Mouse (Mus musculus): ENCODE data around the gene Tmem231. TPM values are rescaled to one million over a fixed set of nuclear protein-coding genes. Genes with fewer than 3 reads are reported as not detected.

Tmem231 gene
- polyA plus RNA-seq, 1 experiment from 2014 or later: 15.3 TPM

DNA sequence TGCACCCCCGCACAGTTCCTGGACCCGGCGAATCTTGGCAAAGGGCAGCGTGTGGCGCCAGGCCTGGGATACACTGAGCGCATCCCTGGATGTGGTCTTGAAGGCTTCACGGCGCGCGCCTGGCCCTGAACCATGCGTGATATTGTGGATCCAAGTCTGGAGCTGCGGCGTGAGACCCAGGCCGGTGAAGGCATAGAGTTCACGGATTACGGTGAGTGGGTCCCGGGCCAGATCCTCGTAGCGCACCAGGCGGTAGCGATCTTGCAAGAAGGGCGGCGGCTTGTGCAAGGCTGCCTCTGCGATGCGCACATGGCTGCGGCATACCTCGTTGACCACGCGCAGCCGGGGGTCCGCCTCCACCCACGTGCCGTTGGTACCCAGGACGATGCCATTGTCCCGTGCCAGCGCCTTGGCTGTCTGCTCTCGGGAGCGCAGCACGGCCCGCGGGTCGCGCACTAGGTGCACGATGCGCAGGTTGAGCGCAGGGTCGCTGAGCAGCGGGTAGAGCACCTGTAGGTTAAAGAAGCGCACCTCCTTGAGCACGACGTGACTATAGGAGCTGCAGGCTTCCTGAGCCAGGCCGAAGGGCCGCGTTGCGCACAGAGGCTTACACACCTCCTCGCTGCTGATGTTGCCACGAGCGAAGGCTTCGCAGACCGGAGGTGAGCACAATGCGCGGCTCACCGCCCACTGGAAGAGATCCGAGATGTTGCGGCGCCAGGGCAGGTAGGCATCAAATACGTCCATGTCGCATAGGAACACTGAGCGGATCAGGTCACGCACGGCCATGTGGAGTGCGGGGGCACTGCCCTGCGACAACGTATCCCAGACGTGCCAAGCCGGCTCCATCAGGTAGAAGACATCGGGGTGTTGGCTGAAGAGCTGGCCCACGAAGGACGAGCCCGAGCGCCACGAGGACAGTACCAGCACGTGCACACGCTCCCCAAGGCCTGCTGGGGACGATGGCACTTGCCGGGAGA lies 43.5 kb downstream of the Tmem231 start:
- no peak overlapping the region for H3K27ac ChIP-seq (ENCODE audit: low read depth, low read length)
- 0 out of 2 replicates have a peak overlapping the region, but pooled peaks have one; percentile 12 for H3K4me3 ChIP-seq (ENCODE audit: low read depth, low read length)
- no peak for ATAC-seq (ENCODE audit: insufficient read depth, low FRiP score, low TSS enrichment)
- no peaks in the 10 kb centered on the region for H3K4me1 ChIP-seq (ENCODE audit: control insufficient read depth, insufficient read depth, low read length)
- H3K4me2 ChIP-seq (ENCODE audit: low read depth): peak overlapping the region; percentile 29
- no peaks in the 10 kb centered on the region for H3K9me3 ChIP-seq (ENCODE audit: control insufficient read depth, low read length)
- WGBS: 10% methylated on average over 86 of the region's 86 CpGs
- H3K27me3 ChIP-seq (ENCODE audit: control insufficient read depth, insufficient read depth, low read length): peaks cover 35% of the 10 kb centered on the region
- DNase-seq (ENCODE audit: low spot score): peak; percentile 17
- H3K9ac ChIP-seq (ENCODE audit: low read length): no peak overlapping the region; the same call in 1 of the 2 replicates
- no peaks in the 10 kb centered on the region for H3K36me3 ChIP-seq (ENCODE audit: control insufficient read depth, insufficient read depth, low read length)

DNA sequence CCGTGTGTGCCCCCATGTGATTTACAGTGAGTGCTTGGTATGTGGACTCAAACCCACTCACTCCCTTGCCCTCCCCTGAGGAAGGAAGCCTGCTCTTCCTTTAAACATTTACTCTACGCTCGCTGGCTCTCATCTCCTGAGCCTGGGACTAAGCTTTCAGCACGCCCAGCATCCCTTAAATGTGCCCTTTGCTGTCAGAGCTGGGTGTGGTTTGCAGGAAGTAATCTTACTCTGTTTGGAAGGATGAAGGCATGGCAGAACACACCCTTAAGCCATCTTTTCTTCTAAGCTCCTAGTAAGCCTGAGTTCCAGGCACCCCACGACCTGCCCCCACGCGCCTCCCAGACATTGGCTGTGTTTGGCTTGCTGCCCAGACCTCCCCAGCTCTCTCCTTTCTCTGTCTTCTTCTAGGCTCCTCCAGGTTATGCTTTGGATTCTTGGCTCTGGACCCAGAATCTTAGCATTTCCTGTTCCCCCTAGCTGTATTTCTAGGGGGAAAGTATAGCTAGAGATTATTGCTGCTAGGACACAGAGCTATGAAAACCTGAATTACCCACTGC lies 45.5 kb downstream of the Tmem231 start:
- Histone ChIP-seq H3K27me3 (ENCODE audit: control insufficient read depth, insufficient read depth, low read length) (peaks cover 35% of the 10 kb centered on the region), H3K4me2 (ENCODE audit: low read depth) (no peak overlapping the region), H3K36me3 (ENCODE audit: control insufficient read depth, insufficient read depth, low read length) (no peaks in the 10 kb centered on the region), H3K9ac (ENCODE audit: low read length) (no peak overlapping the region), H3K4me3 (ENCODE audit: low read depth, low read length) (no peak overlapping the region), H3K9me3 (ENCODE audit: control insufficient read depth, low read length) (no peaks in the 10 kb centered on the region), H3K27ac (ENCODE audit: low read depth, low read length) (no peak overlapping the region), H3K4me1 (ENCODE audit: control insufficient read depth, insufficient read depth, low read length) (no peaks in the 10 kb centered on the region)
- 61% methylated on average over 7 of the region's 7 CpGs for WGBS
- no peak for DNase-seq (ENCODE audit: low spot score)
- no peak for ATAC-seq (ENCODE audit: insufficient read depth, low FRiP score, low TSS enrichment)

DNA sequence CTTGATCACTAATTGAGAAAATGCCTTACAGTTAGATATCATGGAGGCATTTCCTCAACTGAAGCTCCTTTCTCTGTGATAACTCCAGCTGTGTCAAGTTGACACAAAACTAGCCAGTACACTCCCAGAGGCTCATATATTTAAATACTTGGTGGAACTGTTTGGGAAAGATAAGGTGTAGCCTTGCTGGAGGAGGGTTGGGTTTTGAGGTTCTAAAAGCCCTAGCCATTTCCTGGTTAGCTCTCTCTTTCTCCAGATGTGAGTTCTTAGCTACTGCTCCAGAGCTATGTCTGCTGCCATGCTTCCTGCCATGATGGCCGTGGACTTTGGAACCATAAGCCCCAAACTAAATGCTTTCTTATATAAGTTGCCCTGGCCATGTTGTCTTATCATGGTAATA lies 46.2 kb downstream of the Tmem231 start:
- no peaks in the 10 kb centered on the region for H3K9me3 ChIP-seq (ENCODE audit: control insufficient read depth, low read length)
- peaks cover 35% of the 10 kb centered on the region for H3K27me3 ChIP-seq (ENCODE audit: control insufficient read depth, insufficient read depth, low read length)
- H3K4me1 ChIP-seq (ENCODE audit: control insufficient read depth, insufficient read depth, low read length): no peaks in the 10 kb centered on the region
- DNase-seq (ENCODE audit: low spot score): no peak
- no peaks in the 10 kb centered on the region for H3K36me3 ChIP-seq (ENCODE audit: control insufficient read depth, insufficient read depth, low read length)
- H3K4me3 ChIP-seq (ENCODE audit: low read depth, low read length): no peak overlapping the region
- no peak for ATAC-seq (ENCODE audit: insufficient read depth, low FRiP score, low TSS enrichment)
- no peak overlapping the region for H3K27ac ChIP-seq (ENCODE audit: low read depth, low read length)
- WGBS: 90% methylated on average over 1 of the region's 1 CpGs
- no peak overlapping the region for H3K4me2 ChIP-seq (ENCODE audit: low read depth)
- H3K9ac ChIP-seq (ENCODE audit: low read length): no peak overlapping the region

DNA sequence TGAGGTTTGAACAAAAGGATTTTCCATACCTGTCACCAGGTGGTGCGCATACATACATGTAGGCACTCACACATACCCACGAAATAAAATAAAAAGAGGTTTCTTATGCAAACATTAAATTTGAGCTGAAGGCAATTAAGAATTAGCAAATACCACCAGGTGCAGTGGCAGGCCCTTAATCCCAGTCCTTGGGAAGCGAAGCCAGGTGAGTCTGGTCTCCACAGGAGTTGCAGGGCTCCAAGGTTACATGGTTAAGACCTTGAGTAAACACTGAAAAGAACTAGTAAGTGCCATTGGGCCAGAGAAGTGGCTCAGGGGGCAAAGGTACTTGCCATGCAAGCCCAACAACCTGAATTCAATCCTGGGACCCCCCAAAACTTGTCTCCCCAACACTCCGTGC lies 50.1 kb downstream of the Tmem231 start:
- Histone ChIP-seq H3K27me3 (ENCODE audit: control insufficient read depth, insufficient read depth, low read length) (0 out of 2 replicates have a peak, but pooled peaks cover 5% of the 10 kb centered on the region), H3K4me2 (ENCODE audit: low read depth) (no peak overlapping the region), H3K36me3 (ENCODE audit: control insufficient read depth, insufficient read depth, low read length) (no peaks in the 10 kb centered on the region), H3K27ac (ENCODE audit: low read depth, low read length) (no peak overlapping the region), H3K9ac (ENCODE audit: low read length) (no peak overlapping the region), H3K4me3 (ENCODE audit: low read depth, low read length) (no peak overlapping the region), H3K4me1 (ENCODE audit: control insufficient read depth, insufficient read depth, low read length) (no peaks in the 10 kb centered on the region), H3K9me3 (ENCODE audit: control insufficient read depth, low read length) (no peaks in the 10 kb centered on the region)
- 88% methylated on average over 4 of the region's 4 CpGs for WGBS
- ATAC-seq (ENCODE audit: insufficient read depth, low FRiP score, low TSS enrichment) (no peak), DNase-seq (ENCODE audit: low spot score) (no peak)

GRCm38 (mm10) chr8:111881591-111881990 lies 52.1 kb downstream of the Tmem231 start:
- Histone ChIP-seq H3K4me3 (ENCODE audit: low read depth, low read length) (no peak overlapping the region), H3K4me2 (ENCODE audit: low read depth) (no peak overlapping the region), H3K9me3 (ENCODE audit: control insufficient read depth, low read length) (no peaks in the 10 kb centered on the region), H3K4me1 (ENCODE audit: control insufficient read depth, insufficient read depth, low read length) (no peaks in the 10 kb centered on the region), H3K27ac (ENCODE audit: low read depth, low read length) (no peak overlapping the region), H3K27me3 (ENCODE audit: control insufficient read depth, insufficient read depth, low read length) (no peaks in the 10 kb centered on the region), H3K36me3 (ENCODE audit: control insufficient read depth, insufficient read depth, low read length) (no peaks in the 10 kb centered on the region), H3K9ac (ENCODE audit: low read length) (no peak overlapping the region)
- no peak for ATAC-seq (ENCODE audit: insufficient read depth, low FRiP score, low TSS enrichment)
- 3% methylated on average over 2 of the region's 2 CpGs for WGBS
- DNase-seq (ENCODE audit: low spot score): peak; percentile 61

- Histone ChIP-seq H3K9ac (ENCODE audit: low read length) (no peak overlapping the region), H3K4me2 (ENCODE audit: low read depth) (no peak overlapping the region), H3K4me1 (ENCODE audit: control insufficient read depth, insufficient read depth, low read length) (no peaks in the 10 kb centered on the region), H3K4me3 (ENCODE audit: low read depth, low read length) (no peak overlapping the region), H3K27ac (ENCODE audit: low read depth, low read length) (no peak overlapping the region), H3K36me3 (ENCODE audit: control insufficient read depth, insufficient read depth, low read length) (no peaks in the 10 kb centered on the region), H3K27me3 (ENCODE audit: control insufficient read depth, insufficient read depth, low read length) (no peaks in the 10 kb centered on the region), H3K9me3 (ENCODE audit: control insufficient read depth, low read length) (no peaks in the 10 kb centered on the region)
- ATAC-seq (ENCODE audit: insufficient read depth, low FRiP score, low TSS enrichment) (no peak), DNase-seq (ENCODE audit: low spot score) (no peak)
- 66% methylated on average over 9 of the region's 9 CpGs for WGBS
These were observed 56.0 kb downstream of the Tmem231 start for GRCm38 (mm10) chr8:111877711-111878110.

GRCm38 (mm10) chr8:111876355-111876948 lies 57.2 kb downstream of the Tmem231 start, which contains the start of gene Tmem170:
TSS of gene Tmem170 (minus strand) at chr8:111876750.
- Histone ChIP-seq H3K4me3 (ENCODE audit: low read depth, low read length) (peak within 1 kb of the TSS; percentile 79), H3K9ac (ENCODE audit: low read length) (peak within 1 kb of the TSS; percentile 64), H3K9me3 (ENCODE audit: control insufficient read depth, low read length) (no peaks in the 10 kb centered on the region), H3K27me3 (ENCODE audit: control insufficient read depth, insufficient read depth, low read length) (no peaks in the 10 kb centered on the region), H3K4me2 (ENCODE audit: low read depth) (peak within 1 kb of the TSS; percentile 83), H3K27ac (ENCODE audit: low read depth, low read length) (no peak within 1 kb of the TSS), H3K4me1 (ENCODE audit: control insufficient read depth, insufficient read depth, low read length) (no peaks in the 10 kb centered on the region), H3K36me3 (ENCODE audit: control insufficient read depth, insufficient read depth, low read length) (no peaks in the 10 kb centered on the region)
- WGBS: under 1% methylated on average over 40 of the region's 53 CpGs
- ATAC-seq (ENCODE audit: insufficient read depth, low FRiP score, low TSS enrichment) (peak; percentile 98), DNase-seq (ENCODE audit: low spot score) (peak; percentile 99)

DNA sequence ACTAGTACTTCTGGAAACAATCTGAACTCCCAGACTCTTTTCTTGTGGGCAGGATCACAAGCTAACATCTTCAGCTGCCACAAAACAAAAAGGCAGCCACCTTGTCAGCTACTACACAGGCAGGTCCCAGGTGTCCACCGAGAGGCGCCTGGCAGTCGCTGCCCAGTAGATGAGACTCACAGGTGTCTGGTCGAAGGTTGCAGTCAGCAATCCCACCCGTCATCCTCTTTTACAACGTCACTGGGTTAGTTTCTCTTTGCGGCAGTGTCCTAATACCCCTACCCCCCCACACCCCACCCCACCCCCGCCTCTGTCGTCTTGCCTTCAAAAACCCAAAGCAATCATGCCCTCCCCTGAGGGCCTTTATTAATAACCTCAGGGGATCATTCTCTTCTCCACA lies 57.9 kb downstream of the Tmem231 start:
- H3K27ac ChIP-seq (ENCODE audit: low read depth, low read length): no peak overlapping the region
- WGBS: 22% methylated on average over 9 of the region's 9 CpGs
- no peak for ATAC-seq (ENCODE audit: insufficient read depth, low FRiP score, low TSS enrichment)

More for the DNA sequence above, 57.9 kb downstream of the Tmem231 start:
- peak overlapping the region; percentile 79 for H3K4me3 ChIP-seq (ENCODE audit: low read depth, low read length)
- no peaks in the 10 kb centered on the region for H3K36me3 ChIP-seq (ENCODE audit: control insufficient read depth, insufficient read depth, low read length)
- no peaks in the 10 kb centered on the region for H3K4me1 ChIP-seq (ENCODE audit: control insufficient read depth, insufficient read depth, low read length)
- H3K4me2 ChIP-seq (ENCODE audit: low read depth): peak overlapping the region; percentile 83
- no peaks in the 10 kb centered on the region for H3K9me3 ChIP-seq (ENCODE audit: control insufficient read depth, low read length)
- peak overlapping the region; percentile 64 for H3K9ac ChIP-seq (ENCODE audit: low read length)
- no peaks in the 10 kb centered on the region for H3K27me3 ChIP-seq (ENCODE audit: control insufficient read depth, insufficient read depth, low read length)
- no peak for DNase-seq (ENCODE audit: low spot score)
